8 mouse cellular contexts compared by ENCODE assay signal in genomic region chr5:25099367-25100156, GRCm38 (mm10). TPM values are rescaled to one million over a fixed set of nuclear protein-coding genes. Genes with fewer than 3 reads are reported as not detected.
A peak's percentile ranks its signal among the peaks of the same experiment; 100 is the strongest.
DNase-seq lines count a peak whose midpoint lies in the region; ATAC-seq and TF ChIP-seq lines count a peak whose summit lies in the region.

No protein-coding gene starts in this region.

- 2% methylated on average over 45 of the region's 45 CpGs for WGBS in intestine, embryonic 16.5 days
- under 1% methylated on average over 38 of the region's 45 CpGs for WGBS in limb, embryonic 14.5 days
- WGBS in midbrain, embryonic 12.5 days, result 1% methylated on average over 45 of the region's 45 CpGs
- under 1% methylated on average over 45 of the region's 45 CpGs for WGBS in stomach, embryonic 15.5 days

- DNase-seq in CD4-positive, CD25-positive, alpha-beta regulatory T cell, adult 2 months (ENCODE audit: low read depth, low spot score), result peak; percentile 28
- peak; percentile 68 for DNase-seq in embryo, embryonic 10.5 days (ENCODE audit: low spot score)
- peak; percentile 42 to 68 for DNase-seq in gastrocnemius, postnatal 4 days (ENCODE audit: low spot score in 2 of 2)
- peak; percentile 36 for DNase-seq in limb, embryonic 14.5 days (ENCODE audit: low spot score)

- peak overlapping the region; percentile 72 for H3K4me3 ChIP-seq in intestine, embryonic 16.5 days (ENCODE audit: low read length)
- peak overlapping the region; percentile 56 for H3K4me3 ChIP-seq in limb, embryonic 14.5 days (replicated peaks; ENCODE audit: low read length)
- H3K4me3 ChIP-seq in midbrain, embryonic 12.5 days, result peak overlapping the region; percentile 59
- peak overlapping the region; percentile 63 for H3K4me3 ChIP-seq in stomach, embryonic 15.5 days (replicated peaks)

- H3K27me3 ChIP-seq in intestine, embryonic 16.5 days (replicated peaks; ENCODE audit: control insufficient read depth, insufficient read depth, low read length), result peaks cover 3% of the 10 kb centered on the region; the same call in 1 of the 2 replicates
- peaks cover 39% of the 10 kb centered on the region for H3K27me3 ChIP-seq in limb, embryonic 14.5 days (ENCODE audit: control insufficient read depth, insufficient read depth, low read length)
- peaks cover 59% of the 10 kb centered on the region for H3K27me3 ChIP-seq in midbrain, embryonic 12.5 days
- H3K27me3 ChIP-seq in stomach, embryonic 15.5 days (replicated peaks), result peaks cover 6% of the 10 kb centered on the region; the same call in 1 of the 2 replicates

- peak overlapping the region; percentile 83 for H3K9ac ChIP-seq in intestine, embryonic 16.5 days (ENCODE audit: low read depth, low read length)
- peak overlapping the region; percentile 40 for H3K9ac ChIP-seq in limb, embryonic 14.5 days (ENCODE audit: low read depth, low read length, severe bottlenecking)
- H3K9ac ChIP-seq in midbrain, embryonic 12.5 days (replicated peaks), result peak overlapping the region; percentile 28; the same call in 1 of the 2 replicates
- H3K9ac ChIP-seq in stomach, embryonic 15.5 days, result peak overlapping the region; percentile 25; the same call in 1 of the 2 replicates

- peak overlapping the region; percentile 88; the same call in 1 of the 2 replicates for H3K27ac ChIP-seq in intestine, embryonic 16.5 days (ENCODE audit: low read length)
- no peak overlapping the region for H3K27ac ChIP-seq in limb, embryonic 14.5 days (replicated peaks; ENCODE audit: low read depth, low read length)
- no peak overlapping the region for H3K27ac ChIP-seq in midbrain, embryonic 12.5 days (replicated peaks)
- H3K27ac ChIP-seq in stomach, embryonic 15.5 days, result peak overlapping the region; percentile 69; the same call in 1 of the 2 replicates

- peak overlapping the region; percentile 98 for H3K4me2 ChIP-seq in intestine, embryonic 16.5 days (ENCODE audit: low read depth, low read length)
- H3K4me2 ChIP-seq in limb, embryonic 14.5 days (replicated peaks; ENCODE audit: low read depth, low read length, severe bottlenecking), result peak overlapping the region; percentile 100
- H3K4me2 ChIP-seq in midbrain, embryonic 12.5 days (replicated peaks), result peak overlapping the region; percentile 99
- H3K4me2 ChIP-seq in stomach, embryonic 15.5 days, result peak overlapping the region; percentile 93

- no peaks in the 10 kb centered on the region for H3K9me3 ChIP-seq in intestine, embryonic 16.5 days (ENCODE audit: control insufficient read depth, low read length)
- H3K9me3 ChIP-seq in limb, embryonic 14.5 days (ENCODE audit: control insufficient read depth, low read length), result no peaks in the 10 kb centered on the region
- no peaks in the 10 kb centered on the region for H3K9me3 ChIP-seq in midbrain, embryonic 12.5 days
- no peaks in the 10 kb centered on the region for H3K9me3 ChIP-seq in stomach, embryonic 15.5 days

- ATAC-seq in CD4-positive, CD25-positive, alpha-beta regulatory T cell, adult 4 months, result no peak
- ATAC-seq in intestine, embryonic 16.5 days, result peak; percentile 64
- ATAC-seq in limb, embryonic 14.5 days (ENCODE audit: low FRiP score, low read depth), result peak; percentile 28; the same call in 1 of the 2 replicates
- peak; percentile 59 for ATAC-seq in midbrain, embryonic 12.5 days (ENCODE audit: low FRiP score, low read depth)
- peak; percentile 74 for ATAC-seq in stomach, embryonic 15.5 days (ENCODE audit: insufficient read depth, low FRiP score, low read depth)

- no peaks in the 10 kb centered on the region for H3K36me3 ChIP-seq in intestine, embryonic 16.5 days (ENCODE audit: control insufficient read depth, insufficient read depth, low read length)
- no peaks in the 10 kb centered on the region for H3K36me3 ChIP-seq in limb, embryonic 14.5 days (ENCODE audit: control insufficient read depth, insufficient read depth, low read length)
- H3K36me3 ChIP-seq in midbrain, embryonic 12.5 days, result no peaks in the 10 kb centered on the region
- H3K36me3 ChIP-seq in stomach, embryonic 15.5 days, result no peaks in the 10 kb centered on the region

- peaks cover 18% of the 10 kb centered on the region for H3K4me1 ChIP-seq in intestine, embryonic 16.5 days (ENCODE audit: control insufficient read depth, insufficient read depth, low read length)
- peaks cover 8% of the 10 kb centered on the region for H3K4me1 ChIP-seq in limb, embryonic 14.5 days (ENCODE audit: control insufficient read depth, insufficient read depth, low read length)
- peaks cover 24% of the 10 kb centered on the region for H3K4me1 ChIP-seq in midbrain, embryonic 12.5 days
- H3K4me1 ChIP-seq in stomach, embryonic 15.5 days, result peaks cover 13% of the 10 kb centered on the region

- TF ChIP-seq POLR2A in limb, embryonic 14.5 days (IDR thresholded peaks at IDR 0.05; ENCODE audit: borderline replicate concordance, extremely low read depth, insufficient read depth, insufficient read length), result no peak

RNA-seq across cellular contexts. Expression of gene Prkag2, which starts 0.9 kb away (rescaled TPM):
- polyA plus RNA-seq in CD4-positive, CD25-positive, alpha-beta regulatory T cell, adult 4 months (2017; shearing (Covaris generic)), result 10 to 100 TPM; 22.7 to 26.9 TPM
- 10 to 100 TPM; 19.7 to 23.8 TPM for total RNA-seq in gastrocnemius, postnatal 4 days (2021)
- polyA plus RNA-seq in intestine, embryonic 16.5 days (2015; fragmentation: Nextera tagmentation; extraction: Ambion mirVana), result 53.0 and 54.1 TPM in 2 replicates
- polyA plus RNA-seq in limb, embryonic 14.5 days (2012; rRNA removed), result 32.6 and 33.1 TPM in 2 replicates
- 21.3 and 22.3 TPM in 2 replicates for polyA plus RNA-seq in limb, embryonic 14.5 days (2014; fragmentation: Nextera tagmentation; extraction: Ambion mirVana)
- 56.2 and 62.8 TPM in 2 replicates for polyA plus RNA-seq in midbrain, embryonic 12.5 days (2016; fragmentation: Nextera tagmentation; extraction: Ambion mirVana)
- 41.3 and 44.0 TPM in 2 replicates for polyA plus RNA-seq in stomach, embryonic 15.5 days (2015; fragmentation: Nextera tagmentation; extraction: Ambion mirVana)

Comparison
In these comparisons a context has a peak if more than half of its experiments do, and no peak if none do; other contexts are left out.
1. H3K27ac ChIP-seq: peak in intestine, embryonic 16.5 days (single experiment) and stomach, embryonic 15.5 days (single experiment); none in limb, embryonic 14.5 days (single experiment) and midbrain, embryonic 12.5 days (single experiment).
2. H3K9ac ChIP-seq: peak in every context shown above with its lines; median percentile 83 in intestine, embryonic 16.5 days; 40 in limb, embryonic 14.5 days; 28 in midbrain, embryonic 12.5 days; 25 in stomach, embryonic 15.5 days.
3. Peak in every context shown above with its lines, with median percentiles within 50 percentile points of each other: DNase-seq, H3K4me2 ChIP-seq and H3K4me3 ChIP-seq.